Mouse (Mus musculus) liver, embryonic 11.5 days (tissue): Measurements from ENCODE around the gene Mapkap1. TPM values are rescaled to one million over a fixed set of nuclear protein-coding genes. Genes with fewer than 3 reads are reported as not detected.

Experiments
- ATAC-seq: fragments of 200-750 bp; cut with Nextera tagmentation; replicated peaks from 2 replicates; pipeline ENCODE4 v1.8.0; 2017; ENCODE audit warnings: moderate number of reproducible peaks, mild to moderate bottlenecking, moderate TSS enrichment, moderate library complexity; ENCODE audit not compliant: low FRiP score
- DNase-seq: peaks from one replicate; pipeline ENCODE4 v3.0.0-alpha.2; 2017; ENCODE audit warnings: low spot score
- H3K27ac ChIP-seq: fragments of 300-500 bp; sonication (generic); 2 replicates; pipeline ENCODE4 v1.5.1; 2014; ENCODE audit warnings: mild to moderate bottlenecking, low read depth, low read length, control low read depth
- H3K27me3 ChIP-seq: fragments of 300-500 bp; sonication (generic); replicated peaks from 2 replicates; pipeline ENCODE4 v1.6.1; 2014; ENCODE audit warnings: low read length, mixed read lengths; ENCODE audit not compliant: control insufficient read depth, insufficient read depth
- H3K36me3 ChIP-seq: fragments of 300-500 bp; sonication (generic); 2 replicates; pipeline ENCODE4 v1.6.1; 2014; ENCODE audit warnings: mild to moderate bottlenecking, low read length, moderate library complexity, mixed read lengths; ENCODE audit not compliant: control insufficient read depth, insufficient read depth
- H3K4me1 ChIP-seq: fragments of 300-500 bp; sonication (generic); replicated peaks from 2 replicates; pipeline ENCODE4 v1.6.1; 2014; ENCODE audit warnings: low read length, mixed read lengths; ENCODE audit not compliant: control insufficient read depth, insufficient read depth
- H3K4me2 ChIP-seq: fragments of 300-500 bp; sonication (generic); 2 replicates; pipeline ENCODE4 v1.6.1; 2014; ENCODE audit warnings: mild to moderate bottlenecking, control low read depth, moderate library complexity
- H3K4me3 ChIP-seq: fragments of 300-500 bp; sonication (generic); 2 replicates; pipeline ENCODE4 v1.5.1; 2014; ENCODE audit warnings: low read depth, low read length, control low read depth
- H3K9ac ChIP-seq: fragments of 300-500 bp; sonication (generic); 2 replicates; pipeline ENCODE4 v1.6.1; 2014; ENCODE audit warnings: low read depth, low read length, control low read depth
- H3K9me3 ChIP-seq: fragments of 300-500 bp; sonication (generic); 2 replicates; pipeline ENCODE4 v1.6.1; 2016; ENCODE audit warnings: low read length, inconsistent platforms, mixed read lengths; ENCODE audit not compliant: control insufficient read depth
- WGBS: fragments of 180-500 bp; shearing (Covaris S2); extraction: QIAGEN DNeasy Blood & Tissue Kit; methylation state at CpG from one replicate; pipeline ENCODE4 v1.1.7; 2014; 5-methylcytosine and 5-hydroxymethylcytosine counted together
- polyA plus RNA-seq: library from polyadenylated mRNA; unstranded; fragments of >200 nt; fragmentation: Nextera tagmentation; extraction: Ambion mirVana; gene quantifications from 2 replicates; pipeline ENCODE4 v1.2.1, GENCODE M21; 2014

Gene Mapkap1
- polyA plus RNA-seq, 1 experiment from 2014 or later: 62.4 TPM

- H3K4me1 ChIP-seq: peaks cover 3% of the 10 kb centered on the region; the same call in 1 of the 2 replicates
- H3K27me3 ChIP-seq: no peaks in the 10 kb centered on the region; the same call in 1 of the 2 replicates
- H3K36me3 ChIP-seq: peaks cover 17% of the 10 kb centered on the region; the same call in 1 of the 2 replicates
- no peak overlapping the region for H3K9ac ChIP-seq
- 87% methylated on average over 11 of the region's 11 CpGs for WGBS
- H3K4me2 ChIP-seq: no peak overlapping the region
- H3K27ac ChIP-seq: no peak overlapping the region
- H3K9me3 ChIP-seq: no peaks in the 10 kb centered on the region
- DNase-seq (no peak), ATAC-seq (no peak)
- H3K4me3 ChIP-seq: no peak overlapping the region
These were observed 267.3 kb downstream of the Mapkap1 start for GRCm38 (mm10) chr2:34673846-34674245.

Other genes starting within 250 kb of the Mapkap1 start
- 19.6 and 22.9 TPM in 2 replicates for gene Pbx3, start 33.6 kb upstream of the Mapkap1 start, polyA plus RNA-seq